Mouse (Mus musculus) Muller cell, postnatal 12 days (primary cell): Measurements from ENCODE around the gene Coil.
"Not testable (repeated sequence)": the region's sequence is repeated elsewhere in the genome, so short reads cannot be mapped to it uniquely, and the experiment has no call there.

Experiments
- DNase-seq: peaks from one replicate; pipeline ENCODE4 v3.0.0-alpha.2; 2015; ENCODE audit errors: inconsistent ontology term

Coil gene

DNA sequence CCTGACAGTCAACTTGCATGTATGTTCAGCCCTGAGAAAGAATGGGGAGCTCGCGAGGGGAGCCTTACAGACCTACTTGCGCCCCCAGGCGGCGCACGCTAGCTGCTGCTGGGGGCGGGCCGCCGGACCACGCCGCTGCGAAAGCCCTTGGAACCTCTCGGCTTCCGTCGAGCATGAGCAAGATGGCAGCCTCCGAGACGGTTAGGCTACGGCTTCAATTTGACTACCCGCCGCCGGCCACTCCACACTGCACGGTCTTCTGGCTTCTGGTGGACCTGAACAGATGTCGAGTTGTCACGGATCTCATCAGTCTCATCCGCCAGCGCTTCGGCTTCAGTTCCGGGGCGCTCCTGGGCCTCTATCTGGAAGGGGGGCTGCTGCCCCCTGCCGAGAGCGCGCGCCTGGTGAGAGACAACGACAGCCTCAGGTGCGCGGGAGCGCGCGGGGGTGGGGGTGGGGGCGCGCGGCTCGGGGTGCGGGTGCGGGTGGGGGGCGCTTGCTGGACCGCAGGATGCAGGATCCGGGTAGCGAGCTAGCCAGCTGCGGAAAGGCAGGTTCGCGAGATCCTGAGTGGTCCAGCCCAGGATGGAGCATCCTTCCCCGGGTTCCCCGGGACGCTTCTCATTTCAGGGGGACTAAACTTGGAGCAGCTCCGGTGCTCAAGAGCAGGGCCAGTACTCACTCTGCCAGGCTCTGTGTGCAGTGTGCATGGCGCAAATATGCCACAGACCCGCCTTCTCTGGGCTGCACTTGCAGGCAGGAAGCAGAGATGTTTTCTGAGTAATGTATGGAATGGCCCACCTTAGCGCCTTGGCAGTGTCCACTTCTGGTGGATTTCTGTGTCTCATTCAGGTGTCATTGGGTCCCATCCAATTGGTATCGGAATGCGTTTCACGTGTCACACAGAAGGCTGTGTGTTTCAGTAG lies 4.0 kb downstream of the Coil start:
- peak; percentile 93 for DNase-seq

DNA sequence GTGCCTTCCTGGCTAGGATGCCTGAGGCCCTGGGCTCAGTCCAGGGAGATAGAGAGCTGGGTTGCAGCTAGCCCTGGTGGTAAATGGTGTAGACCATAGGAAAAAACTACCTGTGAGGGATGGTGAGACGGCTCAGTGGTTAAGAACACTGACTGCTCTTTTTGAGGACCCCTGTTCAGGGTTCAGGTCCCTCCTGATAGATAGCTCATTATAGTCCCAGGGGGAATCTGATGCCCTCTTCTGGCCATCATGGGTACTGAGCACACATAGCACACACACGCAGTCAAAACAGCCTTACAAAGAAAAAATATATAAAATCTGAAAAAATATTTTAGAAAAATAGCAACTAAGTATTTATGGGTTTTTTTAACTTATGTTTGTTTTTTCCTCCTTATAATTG lies 6.3 kb downstream of the Coil start:
- DNase-seq, result no peak

- DNase-seq, result no peak
Observed at GRCm38 (mm10) chr11:88977188-88977587, 7.1 kb downstream of the Coil start.

GRCm38 (mm10) chr11:88981337-88981736 lies 11.3 kb downstream of the Coil start:
- DNase-seq, result no peak

DNA sequence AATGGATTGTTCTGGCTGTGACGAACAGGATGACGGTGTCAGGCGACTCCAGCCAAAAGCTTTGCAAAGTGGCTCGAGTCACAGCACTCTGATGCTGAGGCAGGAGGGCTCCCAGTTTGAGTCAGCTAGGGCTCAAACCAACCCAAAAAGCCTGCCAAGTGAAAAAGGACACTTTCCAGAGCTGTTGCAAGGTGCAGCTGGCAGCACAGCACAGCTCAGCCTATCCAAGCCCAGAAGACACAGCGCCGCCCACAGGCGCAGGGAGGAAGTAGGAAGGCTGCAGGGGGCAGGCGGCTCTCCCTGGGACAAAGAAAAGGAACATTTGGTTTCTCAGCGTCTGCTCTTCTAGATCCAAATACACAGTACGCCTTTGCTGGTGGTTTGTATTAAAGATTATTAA lies 16.6 kb downstream of the Coil start:
- DNase-seq, result no peak

GRCm38 (mm10) chr11:88988956-88989355 lies 18.9 kb downstream of the Coil start:
- DNase-seq, result no peak

GRCm38 (mm10) chr11:88989530-88989929 lies 19.5 kb downstream of the Coil start:
- no peak for DNase-seq

- DNase-seq, result no peak
Observed at GRCm38 (mm10) chr11:88993186-88993585, 23.1 kb downstream of the Coil start.

DNA sequence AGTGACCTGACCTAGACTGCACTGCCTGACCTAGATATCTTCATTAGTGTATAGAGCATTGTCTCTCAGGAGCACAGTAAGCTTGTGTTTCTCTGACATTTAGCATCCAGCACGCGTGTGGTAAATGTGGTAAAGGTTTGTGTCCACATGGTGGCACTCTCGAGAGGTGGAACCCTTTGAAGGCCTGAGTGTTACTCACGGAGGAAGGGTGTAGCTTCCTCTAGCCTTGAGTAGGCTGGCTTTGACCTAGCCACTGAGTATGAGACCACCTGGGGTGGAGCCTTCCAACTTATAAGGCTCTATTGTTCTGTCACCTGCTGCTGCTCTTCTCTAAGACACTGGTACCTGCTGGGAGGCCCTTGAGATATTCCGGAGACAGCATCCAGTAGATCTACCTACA lies 23.6 kb downstream of the Coil start:
- no peak for DNase-seq

GRCm38 (mm10) chr11:88994492-88994891 lies 24.4 kb downstream of the Coil start:
- DNase-seq, result no peak

DNA sequence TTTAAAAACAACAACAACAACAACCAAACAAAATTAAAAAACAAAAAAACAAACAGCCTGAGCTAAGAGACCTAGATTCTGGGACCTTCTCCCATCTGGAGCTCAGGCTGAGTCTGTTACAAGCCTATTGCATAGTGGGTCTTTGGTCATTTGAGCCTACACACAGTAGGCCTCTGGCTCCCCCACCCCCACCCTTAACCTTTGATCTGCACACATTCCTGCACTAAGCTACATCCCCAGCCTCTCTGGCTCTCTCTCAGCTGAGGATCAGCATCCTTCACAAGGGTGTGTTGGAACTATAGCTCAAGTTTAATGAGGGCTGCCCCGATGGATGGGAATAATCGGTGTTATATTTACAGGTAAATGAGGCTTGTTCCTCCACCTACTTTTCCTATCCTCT lies 25.6 kb downstream of the Coil start:
- no peak for DNase-seq

- DNase-seq, result no peak
Observed at GRCm38 (mm10) chr11:88996427-88996826, 26.4 kb downstream of the Coil start.

- not testable (repeated sequence) for DNase-seq
Observed at GRCm38 (mm10) chr11:88997343-88997742, 27.3 kb downstream of the Coil start.

DNA sequence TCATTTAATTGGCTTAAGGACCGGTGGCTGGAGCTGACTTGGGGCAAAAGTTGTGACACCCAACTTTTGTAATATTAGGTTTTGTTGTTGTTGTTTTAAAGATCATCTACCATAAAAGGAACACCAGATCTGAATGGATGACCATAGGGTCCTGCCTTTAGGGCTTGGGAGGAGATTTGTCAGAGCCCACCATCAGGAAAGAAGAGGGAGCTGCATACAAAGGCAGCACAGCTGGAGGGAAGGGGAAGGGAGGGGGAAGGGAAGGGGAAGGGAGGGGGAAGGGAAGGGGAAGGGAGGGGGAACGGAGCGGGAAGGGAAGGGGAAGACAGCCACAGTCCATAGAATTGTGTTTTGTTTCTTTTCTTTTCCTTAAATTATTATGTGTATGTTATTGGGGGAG lies 28.4 kb downstream of the Coil start:
- no peak for DNase-seq

DNA sequence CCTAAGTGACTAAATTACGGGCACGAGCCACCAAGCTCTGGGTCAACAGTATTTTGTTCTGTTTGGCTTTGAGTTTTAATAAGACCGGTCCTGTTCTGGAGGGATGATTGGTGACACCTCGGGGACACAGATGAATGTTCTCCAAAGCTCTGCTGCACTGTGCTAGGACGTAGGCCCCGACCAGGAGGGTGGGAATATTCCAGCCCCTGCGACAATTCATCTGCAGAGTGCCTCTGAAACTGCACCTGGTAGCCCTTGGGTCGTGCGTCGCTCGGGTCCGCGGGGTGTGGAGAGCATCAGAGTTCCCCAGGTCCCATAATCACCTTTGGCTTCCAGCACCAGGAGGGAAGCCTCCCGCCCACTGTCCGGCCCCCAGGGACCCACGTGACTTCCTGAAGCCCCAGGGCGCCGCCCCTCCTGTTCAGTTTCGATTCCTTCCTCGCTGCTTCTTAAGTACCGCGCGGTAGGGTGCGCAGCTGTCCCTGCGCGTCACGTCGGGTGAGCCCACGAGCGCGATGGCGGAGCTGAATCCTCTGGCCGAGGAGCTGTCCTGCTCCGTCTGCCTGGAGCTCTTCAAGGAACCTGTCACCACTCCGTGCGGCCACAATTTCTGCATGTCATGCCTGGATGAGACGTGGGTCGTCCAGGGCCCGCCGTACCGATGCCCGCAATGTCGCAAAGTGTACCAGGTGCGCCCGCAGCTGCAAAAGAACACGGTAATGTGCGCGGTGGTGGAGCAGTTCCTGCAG lies 29.1 kb downstream of the Coil start, which contains the start of gene Trim25:
Trim25 (plus strand) TSS at position 403 of the 749 bp plus-strand sequence.
- DNase-seq, result peak; percentile 96

- DNase-seq, result peak; percentile 25
Observed at GRCm38 (mm10) chr11:88999723-89000526, 29.9 kb downstream of the Coil start.

DNA sequence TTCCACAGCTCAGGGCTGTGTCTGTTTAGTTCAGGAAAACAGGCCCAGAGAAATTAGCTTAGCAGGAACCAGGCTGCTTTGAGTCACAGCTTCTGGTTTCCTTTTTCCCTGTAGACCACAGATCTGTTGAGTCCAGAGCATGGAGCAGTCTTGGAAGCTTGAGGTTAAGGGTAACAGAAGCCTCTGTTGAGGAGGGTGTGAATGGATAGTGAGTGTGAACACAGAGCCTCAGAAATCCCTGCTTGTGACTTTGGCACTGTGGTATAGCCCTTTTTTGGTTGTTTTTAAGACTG lies 30.4 kb downstream of the Coil start:
- no peak for DNase-seq

GRCm38 (mm10) chr11:89001569-89001968 lies 31.5 kb downstream of the Coil start:
- no peak for DNase-seq

- no peak for DNase-seq
Observed at GRCm38 (mm10) chr11:89002068-89002467, 32.0 kb downstream of the Coil start.

GRCm38 (mm10) chr11:89002621-89003020 lies 32.6 kb downstream of the Coil start:
- no peak for DNase-seq

GRCm38 (mm10) chr11:89003078-89003477 lies 33.0 kb downstream of the Coil start:
- no peak for DNase-seq

- no peak for DNase-seq
Observed at GRCm38 (mm10) chr11:89003726-89004125, 33.7 kb downstream of the Coil start.
